Mouse (Mus musculus): ENCODE data around the gene Gbf1. TPM values are rescaled to one million over a fixed set of nuclear protein-coding genes. Genes with fewer than 3 reads are reported as not detected.

Gene Gbf1
- polyA plus RNA-seq, 1 experiment = 457 TPM

GRCm38 (mm10) chr19:46311341-46311740 is 159.0 kb downstream of the Gbf1 start:
- Histone ChIP-seq H3K27me3 (replicated peaks) (peaks cover 60% of the 10 kb centered on the region), H3K4me1 (peaks cover 49% of the 10 kb centered on the region)

GRCm38 (mm10) chr19:46312566-46312965 is 160.3 kb downstream of the Gbf1 start:
- peaks cover 56% of the 10 kb centered on the region for H3K36me3 ChIP-seq (replicated peaks; ENCODE audit: low read length)
- peaks cover 66% of the 10 kb centered on the region for H3K27me3 ChIP-seq (replicated peaks)
- H3K4me3 ChIP-seq (replicated peaks) = no peak overlapping the region
- H3K4me1 ChIP-seq = peaks cover 54% of the 10 kb centered on the region
- no peaks in the 10 kb centered on the region for H3K9me3 ChIP-seq
- TF ChIP-seq FLI1 (IDR thresholded peaks at IDR 0.05; ENCODE audit: low read length) (no peak), GATA1 (IDR thresholded peaks at IDR 0.05; ENCODE audit: borderline replicate concordance, low read length) (no peak)

More at GRCm38 (mm10) chr19:46311341-46311740, 159.0 kb downstream of the Gbf1 start:
- Histone ChIP-seq H3K36me3 (replicated peaks; ENCODE audit: low read length) (peaks cover 66% of the 10 kb centered on the region), H3K4me3 (replicated peaks) (no peak overlapping the region), H3K9me3 (no peaks in the 10 kb centered on the region)
- TF ChIP-seq GATA1 (IDR thresholded peaks at IDR 0.05; ENCODE audit: borderline replicate concordance, low read length) (no peak), FLI1 (IDR thresholded peaks at IDR 0.05; ENCODE audit: low read length) (no peak)

DNA sequence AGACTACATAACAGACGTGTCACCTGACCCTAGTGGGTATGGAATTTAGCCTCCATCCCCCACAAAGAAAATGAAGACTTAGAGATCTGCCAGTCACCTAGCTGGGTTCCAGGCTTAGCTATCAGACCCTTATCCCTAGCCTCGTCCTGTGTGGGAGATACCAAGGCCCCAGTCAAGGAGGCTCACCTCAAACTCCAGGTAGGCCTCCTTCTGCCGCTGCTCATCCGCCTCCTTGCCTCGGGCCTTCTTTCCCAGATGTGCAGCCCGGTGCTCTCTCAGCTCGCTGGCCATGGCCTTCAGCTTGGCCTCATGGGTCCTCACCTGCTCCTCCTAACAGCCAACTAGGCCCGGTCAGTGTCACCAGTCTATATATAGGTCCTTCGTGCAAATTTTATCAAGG is 160.8 kb downstream of the Gbf1 start:
- H3K9me3 ChIP-seq = no peaks in the 10 kb centered on the region
- peaks cover 70% of the 10 kb centered on the region for H3K27me3 ChIP-seq (replicated peaks)
- H3K4me1 ChIP-seq = peaks cover 58% of the 10 kb centered on the region
- H3K36me3 ChIP-seq (replicated peaks; ENCODE audit: low read length) = peaks cover 51% of the 10 kb centered on the region
- TF ChIP-seq GATA1 (IDR thresholded peaks at IDR 0.05; ENCODE audit: borderline replicate concordance, low read length) (no peak), FLI1 (IDR thresholded peaks at IDR 0.05; ENCODE audit: low read length) (no peak)
- H3K4me3 ChIP-seq (replicated peaks) = no peak overlapping the region

- Histone ChIP-seq H3K4me3 (replicated peaks) (no peak overlapping the region), H3K36me3 (replicated peaks; ENCODE audit: low read length) (peaks cover 46% of the 10 kb centered on the region), H3K4me1 (peaks cover 58% of the 10 kb centered on the region), H3K27me3 (replicated peaks) (peaks cover 70% of the 10 kb centered on the region), H3K9me3 (no peaks in the 10 kb centered on the region)
- TF ChIP-seq FLI1 (IDR thresholded peaks at IDR 0.05; ENCODE audit: low read length) (no peak), GATA1 (IDR thresholded peaks at IDR 0.05; ENCODE audit: borderline replicate concordance, low read length) (no peak)
Observed at GRCm38 (mm10) chr19:46313591-46313990, 161.3 kb downstream of the Gbf1 start.

DNA sequence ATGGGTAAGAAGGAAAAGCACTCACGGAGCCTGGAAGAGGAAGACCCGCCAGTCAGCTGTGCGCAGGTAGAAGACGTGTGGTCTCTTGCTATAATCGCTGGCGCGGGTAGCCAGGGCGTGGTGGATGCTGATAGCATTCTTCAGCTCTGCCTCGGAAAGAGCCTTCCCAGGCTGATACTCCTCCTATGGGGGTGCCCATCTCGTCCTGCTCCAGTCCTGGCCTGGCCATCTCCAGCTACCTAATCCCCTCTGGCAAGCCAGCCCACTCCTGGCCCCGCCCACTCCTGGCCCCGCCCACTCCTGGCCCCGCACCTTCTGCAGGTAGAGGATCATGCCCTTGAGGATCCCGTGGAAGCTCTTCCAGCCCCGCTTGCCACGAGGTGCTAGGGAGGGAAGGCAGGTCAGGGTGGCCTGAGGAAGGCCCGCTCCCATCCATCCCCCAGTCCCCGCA is 161.9 kb downstream of the Gbf1 start:
- H3K27me3 ChIP-seq (replicated peaks) = peaks cover 75% of the 10 kb centered on the region
- H3K4me1 ChIP-seq = peaks cover 58% of the 10 kb centered on the region
- H3K9me3 ChIP-seq = no peaks in the 10 kb centered on the region
- H3K36me3 ChIP-seq (replicated peaks; ENCODE audit: low read length) = peaks cover 43% of the 10 kb centered on the region
- TF ChIP-seq GATA1 (IDR thresholded peaks at IDR 0.05; ENCODE audit: borderline replicate concordance, low read length) (no peak), FLI1 (IDR thresholded peaks at IDR 0.05; ENCODE audit: low read length) (no peak)
- H3K4me3 ChIP-seq (replicated peaks) = peak overlapping the region; percentile 38

DNA sequence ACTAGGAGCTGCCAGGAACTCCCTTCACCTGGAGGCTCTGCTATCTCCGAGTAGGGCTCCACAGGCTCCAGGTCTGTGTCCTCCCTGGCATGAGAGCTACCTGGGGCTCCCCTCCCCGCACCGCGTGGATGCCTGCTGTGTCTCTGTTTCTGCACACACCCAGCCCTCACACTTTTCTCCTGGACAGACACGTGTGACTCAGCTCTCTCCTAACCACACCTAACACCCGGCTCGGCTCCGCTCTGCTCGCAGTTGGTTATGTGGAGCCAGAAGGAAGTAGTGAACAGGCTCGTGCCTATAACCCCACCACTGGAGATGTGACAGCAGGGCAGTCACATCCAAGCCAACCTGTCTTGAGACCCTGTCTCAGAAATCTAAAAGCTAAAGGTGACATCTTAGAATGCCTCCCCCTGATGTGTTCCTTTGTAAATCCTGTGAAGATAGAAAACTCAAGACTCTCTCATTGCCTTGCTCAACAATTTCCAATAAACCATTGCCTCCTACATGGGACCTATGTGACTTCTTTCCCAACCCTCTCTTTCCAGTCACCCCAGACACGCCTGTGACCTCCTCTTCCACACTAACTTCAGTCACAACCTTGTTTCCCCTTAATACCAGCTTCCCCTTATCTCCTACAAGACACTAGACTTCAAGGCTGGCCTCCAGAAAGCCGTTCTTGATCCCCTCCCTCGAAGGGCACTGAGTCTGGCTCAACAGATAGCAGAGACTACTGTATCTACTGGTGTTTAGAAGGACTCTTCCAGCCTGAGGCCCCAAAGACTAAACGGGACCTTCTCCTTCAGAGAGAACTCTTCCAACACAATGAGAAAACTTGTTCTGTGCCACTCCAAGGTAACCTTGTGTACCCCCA is 162.8 kb downstream of the Gbf1 start:
- TF ChIP-seq GATA1 (IDR thresholded peaks at IDR 0.05; ENCODE audit: borderline replicate concordance, low read length) = no peak
- TF ChIP-seq FLI1 (IDR thresholded peaks at IDR 0.05; ENCODE audit: low read length) = no peak
- no peaks in the 10 kb centered on the region for H3K9me3 ChIP-seq
- peak overlapping the region; percentile 38 for H3K4me3 ChIP-seq (replicated peaks)
- peaks cover 35% of the 10 kb centered on the region for H3K36me3 ChIP-seq (replicated peaks; ENCODE audit: low read length)
- H3K27me3 ChIP-seq (replicated peaks) = peaks cover 79% of the 10 kb centered on the region
- peaks cover 61% of the 10 kb centered on the region for H3K4me1 ChIP-seq

- Histone ChIP-seq H3K4me3 (replicated peaks) (peak overlapping the region; percentile 23), H3K36me3 (replicated peaks; ENCODE audit: low read length) (peaks cover 26% of the 10 kb centered on the region), H3K9me3 (no peaks in the 10 kb centered on the region), H3K4me1 (peaks cover 62% of the 10 kb centered on the region), H3K27me3 (replicated peaks) (peaks cover 83% of the 10 kb centered on the region)
- TF ChIP-seq FLI1 (IDR thresholded peaks at IDR 0.05; ENCODE audit: low read length) (no peak), GATA1 (IDR thresholded peaks at IDR 0.05; ENCODE audit: borderline replicate concordance, low read length) (no peak)
Observed at GRCm38 (mm10) chr19:46315752-46316610, 163.7 kb downstream of the Gbf1 start.

GRCm38 (mm10) chr19:46316846-46317545 is 164.7 kb downstream of the Gbf1 start:
- H3K9me3 ChIP-seq = no peaks in the 10 kb centered on the region
- peaks cover 90% of the 10 kb centered on the region for H3K27me3 ChIP-seq (replicated peaks)
- no peak for TF ChIP-seq GATA1 (IDR thresholded peaks at IDR 0.05; ENCODE audit: borderline replicate concordance, low read length)
- no peak for TF ChIP-seq FLI1 (IDR thresholded peaks at IDR 0.05; ENCODE audit: low read length)
- peaks cover 16% of the 10 kb centered on the region for H3K36me3 ChIP-seq (replicated peaks; ENCODE audit: low read length)
- peak overlapping the region; percentile 86 for H3K4me3 ChIP-seq (replicated peaks)
- H3K4me1 ChIP-seq = peaks cover 67% of the 10 kb centered on the region

- no peaks in the 10 kb centered on the region for H3K9me3 ChIP-seq
- peak overlapping the region; percentile 86 for H3K4me3 ChIP-seq (replicated peaks)
- peaks cover 11% of the 10 kb centered on the region for H3K36me3 ChIP-seq (replicated peaks; ENCODE audit: low read length)
- no peak for TF ChIP-seq GATA1 (IDR thresholded peaks at IDR 0.05; ENCODE audit: borderline replicate concordance, low read length)
- no peak for TF ChIP-seq FLI1 (IDR thresholded peaks at IDR 0.05; ENCODE audit: low read length)
- H3K27me3 ChIP-seq (replicated peaks) = peaks cover 93% of the 10 kb centered on the region
- H3K4me1 ChIP-seq = peaks cover 70% of the 10 kb centered on the region
Observed at GRCm38 (mm10) chr19:46317546-46317885, 165.2 kb downstream of the Gbf1 start.

All from megakaryocyte, embryonic 14.5 days (primary cell).